Mouse (Mus musculus) lung, embryonic 15.5 days (tissue): Measurements from ENCODE around the gene Rabgap1l. TPM values are rescaled to one million over a fixed set of nuclear protein-coding genes. Genes with fewer than 3 reads are reported as not detected.
A peak's percentile ranks its signal among the peaks of the same experiment; 100 is the strongest.

Experiments
- ATAC-seq: fragments of 200-750 bp; cut with Nextera tagmentation; 2 replicates; pipeline ENCODE4 v1.8.0; 2017; ENCODE audit warnings: moderate number of reproducible peaks, borderline replicate concordance; ENCODE audit not compliant: low FRiP score, low TSS enrichment; ENCODE audit errors: extremely low read depth
- H3K27ac ChIP-seq: fragments of 300-500 bp; sonication (generic); 2 replicates; pipeline ENCODE4 v1.5.1; 2015; ENCODE audit warnings: moderate library complexity, mild to moderate bottlenecking, inconsistent platforms
- H3K27me3 ChIP-seq: fragments of 300-500 bp; sonication (generic); 2 replicates; pipeline ENCODE4 v1.6.1; 2015; ENCODE audit warnings: inconsistent platforms
- H3K36me3 ChIP-seq: fragments of 300-500 bp; sonication (generic); 2 replicates; pipeline ENCODE4 v1.6.1; 2015; ENCODE audit warnings: inconsistent platforms
- H3K4me1 ChIP-seq: fragments of 300-500 bp; sonication (generic); 2 replicates; pipeline ENCODE4 v1.6.1; 2015; ENCODE audit warnings: inconsistent platforms
- H3K4me2 ChIP-seq: fragments of 300-500 bp; sonication (generic); 2 replicates; pipeline ENCODE4 v1.6.1; 2015; ENCODE audit warnings: inconsistent platforms, mild to moderate bottlenecking, moderate library complexity
- H3K4me3 ChIP-seq: fragments of 300-500 bp; sonication (generic); 2 replicates; pipeline ENCODE4 v1.5.1; 2015; ENCODE audit warnings: mild to moderate bottlenecking, inconsistent platforms
- H3K9ac ChIP-seq: fragments of 300-500 bp; sonication (generic); 2 replicates; pipeline ENCODE4 v1.6.1; 2015; ENCODE audit warnings: inconsistent platforms
- H3K9me3 ChIP-seq: fragments of 300-500 bp; sonication (generic); 2 replicates; pipeline ENCODE4 v1.6.1; 2016; ENCODE audit warnings: inconsistent platforms
- WGBS: fragments of 180-500 bp; shearing (Covaris S2); methylation state at CpG from one replicate; pipeline ENCODE4 v1.1.7; 2015; 5-methylcytosine and 5-hydroxymethylcytosine counted together
- polyA plus RNA-seq: library from polyadenylated mRNA; unstranded; fragments of >200 nt; fragmentation: Nextera tagmentation; extraction: Ambion mirVana; gene quantifications from 2 replicates; pipeline ENCODE4 v1.2.1, GENCODE M21; 2015

Rabgap1l gene
- polyA plus RNA-seq, 1 experiment from 2014 or later, result 24.0 TPM

- H3K27me3 ChIP-seq, result no peaks in the 10 kb centered on the region
- ATAC-seq, result no peak
- no peak overlapping the region for H3K4me2 ChIP-seq
- H3K36me3 ChIP-seq, result no peaks in the 10 kb centered on the region
- no peaks in the 10 kb centered on the region for H3K4me1 ChIP-seq
- no peak overlapping the region for H3K4me3 ChIP-seq
- no peaks in the 10 kb centered on the region for H3K9me3 ChIP-seq
- H3K9ac ChIP-seq, result no peak overlapping the region
- no peak overlapping the region for H3K27ac ChIP-seq
- WGBS, result 83% methylated on average over 2 of the region's 2 CpGs
Measured at GRCm38 (mm10) chr1:160253108-160253507, 539.9 kb downstream of the Rabgap1l start.

GRCm38 (mm10) chr1:160251388-160252007 lies 541.5 kb downstream of the Rabgap1l start:
- Histone ChIP-seq H3K4me1 (no peaks in the 10 kb centered on the region), H3K4me3 (no peak overlapping the region), H3K9ac (no peak overlapping the region), H3K36me3 (no peaks in the 10 kb centered on the region), H3K4me2 (0 out of 2 replicates have a peak overlapping the region, but pooled peaks have one; percentile 3), H3K27ac (peak overlapping the region; percentile 5; the same call in 1 of the 2 replicates), H3K27me3 (no peaks in the 10 kb centered on the region), H3K9me3 (no peaks in the 10 kb centered on the region)
- 53% methylated on average over 5 of the region's 5 CpGs for WGBS
- no peak for ATAC-seq

GRCm38 (mm10) chr1:160250782-160251181 lies 542.2 kb downstream of the Rabgap1l start:
- Histone ChIP-seq H3K9ac (no peak overlapping the region), H3K4me3 (no peak overlapping the region), H3K4me2 (no peak overlapping the region), H3K9me3 (no peaks in the 10 kb centered on the region), H3K36me3 (no peaks in the 10 kb centered on the region), H3K4me1 (no peaks in the 10 kb centered on the region), H3K27ac (no peak overlapping the region; the same call in 1 of the 2 replicates), H3K27me3 (no peaks in the 10 kb centered on the region)
- no peak for ATAC-seq
- 36% methylated on average over 4 of the region's 4 CpGs for WGBS

- Histone ChIP-seq H3K27me3 (no peaks in the 10 kb centered on the region), H3K4me2 (no peak overlapping the region), H3K27ac (0 out of 2 replicates have a peak overlapping the region, but pooled peaks have one; percentile 33), H3K4me3 (no peak overlapping the region), H3K9me3 (no peaks in the 10 kb centered on the region), H3K4me1 (no peaks in the 10 kb centered on the region), H3K36me3 (no peaks in the 10 kb centered on the region), H3K9ac (no peak overlapping the region)
- no peak for ATAC-seq
- WGBS, result 65% methylated on average over 3 of the region's 3 CpGs
Measured at GRCm38 (mm10) chr1:160249786-160250185, 543.2 kb downstream of the Rabgap1l start.

- H3K9me3 ChIP-seq, result no peaks in the 10 kb centered on the region
- H3K27ac ChIP-seq, result no peak overlapping the region
- H3K4me1 ChIP-seq, result no peaks in the 10 kb centered on the region
- no peaks in the 10 kb centered on the region for H3K36me3 ChIP-seq
- H3K27me3 ChIP-seq, result no peaks in the 10 kb centered on the region
- no peak overlapping the region for H3K4me2 ChIP-seq
- ATAC-seq, result no peak
- WGBS, result 74% methylated on average over 9 of the region's 9 CpGs
- H3K4me3 ChIP-seq, result no peak overlapping the region
- H3K9ac ChIP-seq, result no peak overlapping the region
Measured at GRCm38 (mm10) chr1:160247473-160247872, 545.5 kb downstream of the Rabgap1l start.

GRCm38 (mm10) chr1:160246844-160247243 lies 546.2 kb downstream of the Rabgap1l start:
- H3K4me1 ChIP-seq, result no peaks in the 10 kb centered on the region
- no peaks in the 10 kb centered on the region for H3K9me3 ChIP-seq
- ATAC-seq, result no peak
- no peaks in the 10 kb centered on the region for H3K27me3 ChIP-seq
- H3K9ac ChIP-seq, result no peak overlapping the region
- H3K27ac ChIP-seq, result no peak overlapping the region
- no peaks in the 10 kb centered on the region for H3K36me3 ChIP-seq
- WGBS, result 61% methylated on average over 4 of the region's 4 CpGs
- H3K4me3 ChIP-seq, result no peak overlapping the region
- H3K4me2 ChIP-seq, result no peak overlapping the region

- H3K27me3 ChIP-seq, result no peaks in the 10 kb centered on the region
- H3K9ac ChIP-seq, result no peak overlapping the region
- no peak overlapping the region for H3K27ac ChIP-seq
- no peak overlapping the region for H3K4me2 ChIP-seq
- H3K4me3 ChIP-seq, result no peak overlapping the region
- no peaks in the 10 kb centered on the region for H3K9me3 ChIP-seq
- H3K36me3 ChIP-seq, result no peaks in the 10 kb centered on the region
- WGBS, result 59% methylated on average over 2 of the region's 2 CpGs
- no peaks in the 10 kb centered on the region for H3K4me1 ChIP-seq
- no peak for ATAC-seq
Measured at GRCm38 (mm10) chr1:160245954-160246353, 547.1 kb downstream of the Rabgap1l start.

- Histone ChIP-seq H3K4me2 (no peak overlapping the region), H3K27me3 (no peaks in the 10 kb centered on the region), H3K4me1 (no peaks in the 10 kb centered on the region), H3K36me3 (no peaks in the 10 kb centered on the region), H3K4me3 (no peak overlapping the region), H3K9ac (no peak overlapping the region), H3K9me3 (no peaks in the 10 kb centered on the region), H3K27ac (no peak overlapping the region)
- WGBS, result 90% methylated on average over 5 of the region's 5 CpGs
- ATAC-seq, result no peak
Measured at GRCm38 (mm10) chr1:160244689-160245088, 548.3 kb downstream of the Rabgap1l start.

GRCm38 (mm10) chr1:160240091-160240490 lies 552.9 kb downstream of the Rabgap1l start:
- no peak overlapping the region for H3K4me3 ChIP-seq
- H3K4me1 ChIP-seq, result no peaks in the 10 kb centered on the region
- no peak overlapping the region for H3K27ac ChIP-seq
- H3K36me3 ChIP-seq, result no peaks in the 10 kb centered on the region
- H3K4me2 ChIP-seq, result no peak overlapping the region
- H3K9ac ChIP-seq, result no peak overlapping the region
- no peaks in the 10 kb centered on the region for H3K9me3 ChIP-seq
- 86% methylated on average over 2 of the region's 2 CpGs for WGBS
- H3K27me3 ChIP-seq, result no peaks in the 10 kb centered on the region
- ATAC-seq, result no peak

GRCm38 (mm10) chr1:160238852-160239443 lies 554.1 kb downstream of the Rabgap1l start:
- ATAC-seq, result no peak
- H3K4me1 ChIP-seq, result peaks cover 7% of the 10 kb centered on the region; the same call in 1 of the 2 replicates
- no peak overlapping the region for H3K9ac ChIP-seq

GRCm38 (mm10) chr1:160237981-160238380 lies 555.0 kb downstream of the Rabgap1l start:
- Histone ChIP-seq H3K27ac (no peak overlapping the region), H3K4me1 (peaks cover 7% of the 10 kb centered on the region; the same call in 1 of the 2 replicates), H3K9me3 (no peaks in the 10 kb centered on the region), H3K36me3 (no peaks in the 10 kb centered on the region), H3K27me3 (no peaks in the 10 kb centered on the region), H3K4me2 (no peak overlapping the region), H3K9ac (no peak overlapping the region), H3K4me3 (no peak overlapping the region)
- 90% methylated on average over 2 of the region's 2 CpGs for WGBS
- ATAC-seq, result no peak

More at GRCm38 (mm10) chr1:160238852-160239443, 554.1 kb downstream of the Rabgap1l start:
- Histone ChIP-seq H3K36me3 (no peaks in the 10 kb centered on the region), H3K27me3 (no peaks in the 10 kb centered on the region), H3K27ac (no peak overlapping the region), H3K4me2 (no peak overlapping the region), H3K4me3 (no peak overlapping the region), H3K9me3 (no peaks in the 10 kb centered on the region)
- 97% methylated on average over 1 of the region's 1 CpGs for WGBS

- Histone ChIP-seq H3K27me3 (no peaks in the 10 kb centered on the region), H3K27ac (peak overlapping the region; percentile 64), H3K4me1 (peaks cover 7% of the 10 kb centered on the region; the same call in 1 of the 2 replicates), H3K9ac (no peak overlapping the region), H3K36me3 (no peaks in the 10 kb centered on the region), H3K9me3 (no peaks in the 10 kb centered on the region), H3K4me2 (no peak overlapping the region), H3K4me3 (no peak overlapping the region)
- peak; percentile 90; the same call in 1 of the 2 replicates for ATAC-seq
Measured at GRCm38 (mm10) chr1:160233921-160234320, 559.1 kb downstream of the Rabgap1l start.
